Mouse (Mus musculus): ENCODE measurements around the gene 4930579G24Rik. TPM values are rescaled to one million over a fixed set of nuclear protein-coding genes. Genes with fewer than 3 reads are reported as not detected.

Gene 4930579G24Rik
- 3.7 TPM for polyA plus RNA-seq (2014; fragmentation: Illumina TruSeq; extraction: RNeasy Lipid Tissue Mini Kit (QIAGEN cat#74804); ENCODE audit: low read depth, low replicate concordance)

DNA sequence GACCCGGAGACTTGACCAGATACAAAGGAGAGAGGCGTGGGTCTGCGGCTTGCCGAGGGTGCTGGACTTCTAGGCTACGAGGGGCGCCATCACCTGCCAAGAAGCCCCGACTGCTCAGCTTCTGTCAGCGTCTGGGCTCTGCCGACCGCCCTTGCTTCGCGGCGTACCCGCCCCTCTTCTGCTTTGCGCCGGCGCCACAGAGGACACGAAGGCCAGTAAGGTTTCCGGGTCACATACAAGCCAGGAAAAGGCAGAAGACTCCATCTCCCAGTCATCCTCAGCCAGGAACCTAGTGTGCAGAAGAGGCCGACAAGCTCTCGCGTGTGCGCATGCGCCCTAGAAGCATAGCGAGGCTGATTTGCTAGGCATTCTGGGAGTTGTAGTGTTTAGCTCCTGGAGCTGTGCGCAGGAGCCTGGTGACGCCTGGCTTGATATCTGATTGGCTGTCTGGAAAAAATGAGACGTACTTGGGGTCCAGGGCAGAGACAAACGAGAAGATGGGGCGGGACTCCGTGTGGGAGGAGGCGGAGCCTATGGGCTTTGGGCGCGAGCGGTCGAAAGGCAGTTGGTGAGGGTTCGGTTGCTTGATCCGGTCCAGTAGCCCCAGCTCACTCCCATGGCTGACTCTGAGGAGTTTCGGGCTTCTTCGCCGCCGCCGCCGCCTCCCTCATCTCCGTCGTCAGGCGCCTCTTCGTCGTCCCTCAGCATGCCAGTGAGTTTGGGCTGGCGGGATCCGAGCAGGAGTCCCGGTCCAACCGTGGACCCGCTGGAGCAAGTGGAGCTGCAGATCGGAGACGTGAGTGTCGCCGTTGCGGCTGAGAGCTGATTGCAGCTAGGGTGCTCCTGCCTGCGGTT, at the start of gene 4930579G24Rik:
Gene 4930579G24Rik (plus strand): TSS at position 519 of the 855 bp plus-strand sequence.

DNA sequence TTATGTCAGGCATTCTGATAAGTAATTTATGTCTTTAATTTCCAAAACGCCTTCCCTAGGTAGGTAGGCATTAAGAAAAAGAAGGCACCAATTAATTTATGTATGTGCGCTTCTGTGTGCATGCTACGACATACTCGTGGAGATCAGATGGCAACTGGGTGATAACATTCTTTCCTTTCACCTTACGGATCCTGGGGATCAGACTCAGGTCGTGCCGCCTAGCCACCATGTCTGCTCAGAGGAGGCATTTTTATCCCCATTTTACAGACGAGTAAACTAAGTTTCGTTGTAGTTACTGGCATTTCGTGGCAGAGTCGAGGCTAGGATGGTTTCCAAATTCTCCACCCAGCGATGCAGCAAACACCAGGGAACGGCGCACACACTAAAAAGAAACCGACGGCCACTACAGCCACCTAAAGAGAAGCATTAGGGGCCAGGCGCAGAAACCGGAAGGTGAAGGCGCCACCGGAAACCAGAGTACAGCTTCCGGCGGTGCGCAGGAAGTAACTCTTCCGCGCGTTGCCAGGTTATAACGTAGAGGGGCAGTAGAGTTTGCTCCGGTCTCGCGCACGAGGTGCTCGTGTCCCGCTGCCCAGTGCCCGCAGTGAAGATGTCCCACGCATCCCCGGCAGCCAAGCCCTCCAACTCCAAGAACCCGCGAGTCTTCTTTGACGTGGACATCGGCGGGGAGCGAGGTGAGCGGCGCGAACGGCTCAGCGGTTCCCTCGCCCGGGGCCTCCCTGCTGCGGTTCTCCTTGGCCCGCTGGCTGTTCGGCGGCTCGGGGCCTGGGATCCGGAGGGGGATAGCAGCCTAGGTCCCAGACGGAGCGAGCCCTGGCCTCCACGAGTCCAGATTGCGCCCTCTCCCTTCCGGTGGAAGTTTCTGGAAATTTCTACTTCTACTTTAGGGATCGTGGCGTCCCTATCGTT, 37.8 kb upstream of the 4930579G24Rik start, which contains the start of gene Ppid:
Gene Ppid (plus strand): TSS at position 480 of the 930 bp plus-strand sequence.

GRCm38 (mm10) chr3:79629416-79629730, 494 bp downstream of the 4930579G24Rik start, which contains the start of gene Etfdh:
Gene Etfdh (minus strand): TSS chr3:79629500.

Other genes starting within 250 kb of the 4930579G24Rik start
- gene Fnip2, start 61.3 kb upstream of the 4930579G24Rik start, polyA plus RNA-seq (2014; fragmentation: Illumina TruSeq; extraction: RNeasy Lipid Tissue Mini Kit (QIAGEN cat#74804); ENCODE audit: low read depth, low replicate concordance): 29.9 TPM
- gene Ppid, start 37.7 kb upstream of the 4930579G24Rik start, polyA plus RNA-seq (2014; fragmentation: Illumina TruSeq; extraction: RNeasy Lipid Tissue Mini Kit (QIAGEN cat#74804); ENCODE audit: low read depth, low replicate concordance): 196 TPM
- 169 TPM for gene Etfdh, start 421 bp downstream of the 4930579G24Rik start, polyA plus RNA-seq (2014; fragmentation: Illumina TruSeq; extraction: RNeasy Lipid Tissue Mini Kit (QIAGEN cat#74804); ENCODE audit: low read depth, low replicate concordance)
- 0.09 TPM for gene Rxfp1, start 108.8 kb downstream of the 4930579G24Rik start, polyA plus RNA-seq (2014; fragmentation: Illumina TruSeq; extraction: RNeasy Lipid Tissue Mini Kit (QIAGEN cat#74804); ENCODE audit: low read depth, low replicate concordance)
- gene Tmem144, start 223.7 kb downstream of the 4930579G24Rik start, polyA plus RNA-seq (2014; fragmentation: Illumina TruSeq; extraction: RNeasy Lipid Tissue Mini Kit (QIAGEN cat#74804); ENCODE audit: low read depth, low replicate concordance): 8.7 TPM